Mouse (Mus musculus) stomach, embryonic 14.5 days (tissue): ENCODE measurements at regions not wholly inside any gene's neighbourhood (a gene's known extent, or its start where the extent isn't known, plus 50 kb on each side); places are given as distances from the start of the nearest gene placed in this dataset.

Experiments
- ATAC-seq: fragments of 200-750 bp; cut with Nextera tagmentation; 2 replicates; pipeline ENCODE4 v1.8.0; 2017; ENCODE audit warnings: low read depth, moderate TSS enrichment; ENCODE audit not compliant: insufficient number of reproducible peaks, insufficient read depth, low FRiP score
- H3K27ac ChIP-seq: fragments of 300-500 bp; sonication (generic); 2 replicates; pipeline ENCODE4 v1.5.1; 2014; ENCODE audit warnings: mild to moderate bottlenecking, low read length, moderate library complexity, mixed read lengths
- H3K27me3 ChIP-seq: fragments of 300-500 bp; sonication (generic); 2 replicates; pipeline ENCODE4 v1.6.1; 2014; ENCODE audit warnings: low read length, control low read depth, mixed read lengths; ENCODE audit not compliant: control insufficient read depth, insufficient read depth
- H3K36me3 ChIP-seq: fragments of 300-500 bp; sonication (generic); 2 replicates; pipeline ENCODE4 v1.6.1; 2014; ENCODE audit warnings: mild to moderate bottlenecking, control low read depth, low read length, moderate library complexity, mixed read lengths; ENCODE audit not compliant: control insufficient read depth, insufficient read depth
- H3K4me1 ChIP-seq: fragments of 300-500 bp; sonication (generic); 2 replicates; pipeline ENCODE4 v1.6.1; 2014; ENCODE audit warnings: low read length, control low read depth, mixed read lengths; ENCODE audit not compliant: control insufficient read depth, insufficient read depth
- H3K4me2 ChIP-seq: fragments of 300-500 bp; sonication (generic); replicated peaks from 2 replicates; pipeline ENCODE4 v1.6.1; 2014; ENCODE audit warnings: low read depth, low read length, control low read depth
- H3K4me3 ChIP-seq: fragments of 300-500 bp; sonication (generic); 2 replicates; pipeline ENCODE4 v1.5.1; 2014; ENCODE audit warnings: low read depth, low read length, control low read depth
- H3K9ac ChIP-seq: fragments of 300-500 bp; sonication (generic); replicated peaks from 2 replicates; pipeline ENCODE4 v1.6.1; 2014; ENCODE audit warnings: low read depth, mild to moderate bottlenecking, control low read depth, low read length, moderate library complexity, mixed read lengths
- H3K9me3 ChIP-seq: fragments of 300-500 bp; sonication (generic); 2 replicates; pipeline ENCODE4 v1.6.1; 2016; ENCODE audit warnings: low read depth, low read length, control low read depth; ENCODE audit not compliant: control insufficient read depth
- WGBS: fragments of 180-500 bp; shearing (Covaris S2); extraction: QIAGEN DNeasy Blood & Tissue Kit; methylation state at CpG from one replicate; pipeline ENCODE4 v1.1.7; 2014; 5-methylcytosine and 5-hydroxymethylcytosine counted together

DNA sequence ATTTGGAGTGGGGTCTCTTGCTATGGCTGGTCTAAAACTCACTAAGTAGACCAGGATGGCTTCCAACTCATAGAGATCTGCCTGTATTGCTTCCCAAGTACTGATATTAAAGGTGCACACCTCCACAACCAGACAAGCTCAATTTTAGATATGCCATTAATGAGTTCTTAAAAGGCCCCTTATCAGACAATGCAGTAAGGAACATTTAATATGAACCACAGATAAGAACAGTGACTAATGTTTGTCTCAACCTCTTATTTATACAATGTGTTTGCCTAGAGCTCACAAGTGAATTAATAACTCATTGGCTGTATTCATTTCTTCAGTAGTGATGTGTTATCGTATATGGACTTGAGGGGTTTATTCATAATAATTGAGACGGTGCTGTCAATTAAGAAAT is 234.7 kb downstream of the Gm11361 start:
- Histone ChIP-seq H3K36me3 (no peaks in the 10 kb centered on the region), H3K9ac (no peak overlapping the region), H3K27ac (no peak overlapping the region), H3K4me3 (no peak overlapping the region), H3K4me1 (no peaks in the 10 kb centered on the region), H3K9me3 (no peaks in the 10 kb centered on the region), H3K4me2 (no peak overlapping the region), H3K27me3 (no peaks in the 10 kb centered on the region)
- WGBS, result 65% methylated on average over 2 of the region's 2 CpGs
- peak; percentile 72 for ATAC-seq

DNA sequence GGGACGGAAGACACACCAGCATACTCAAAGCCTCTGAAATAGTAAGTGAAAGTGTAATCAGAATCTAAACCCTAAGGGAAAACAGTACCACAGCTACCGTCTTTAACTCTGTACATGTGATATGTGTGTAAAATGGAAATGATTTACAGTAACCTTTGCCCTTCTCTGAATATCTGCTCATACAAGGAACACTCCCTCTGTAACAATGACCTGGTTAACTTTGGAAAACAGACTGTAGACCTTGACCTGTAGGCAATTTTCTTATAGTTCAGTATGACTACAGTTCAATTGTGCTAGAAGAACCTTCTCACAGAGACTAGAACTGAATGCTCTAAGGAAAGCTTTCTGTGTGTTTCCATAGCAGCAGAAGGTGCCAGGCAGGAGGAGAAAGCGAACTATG is 226.4 kb downstream of the Gm11361 start:
- WGBS, result 69% methylated on average over 3 of the region's 3 CpGs
- no peaks in the 10 kb centered on the region for H3K9me3 ChIP-seq
- H3K27ac ChIP-seq, result no peak overlapping the region
- no peak overlapping the region for H3K9ac ChIP-seq
- no peaks in the 10 kb centered on the region for H3K36me3 ChIP-seq
- H3K27me3 ChIP-seq, result no peaks in the 10 kb centered on the region
- no peak overlapping the region for H3K4me2 ChIP-seq
- H3K4me3 ChIP-seq, result no peak overlapping the region
- ATAC-seq, result no peak
- H3K4me1 ChIP-seq, result 0 out of 2 replicates have a peak, but pooled peaks cover 6% of the 10 kb centered on the region

DNA sequence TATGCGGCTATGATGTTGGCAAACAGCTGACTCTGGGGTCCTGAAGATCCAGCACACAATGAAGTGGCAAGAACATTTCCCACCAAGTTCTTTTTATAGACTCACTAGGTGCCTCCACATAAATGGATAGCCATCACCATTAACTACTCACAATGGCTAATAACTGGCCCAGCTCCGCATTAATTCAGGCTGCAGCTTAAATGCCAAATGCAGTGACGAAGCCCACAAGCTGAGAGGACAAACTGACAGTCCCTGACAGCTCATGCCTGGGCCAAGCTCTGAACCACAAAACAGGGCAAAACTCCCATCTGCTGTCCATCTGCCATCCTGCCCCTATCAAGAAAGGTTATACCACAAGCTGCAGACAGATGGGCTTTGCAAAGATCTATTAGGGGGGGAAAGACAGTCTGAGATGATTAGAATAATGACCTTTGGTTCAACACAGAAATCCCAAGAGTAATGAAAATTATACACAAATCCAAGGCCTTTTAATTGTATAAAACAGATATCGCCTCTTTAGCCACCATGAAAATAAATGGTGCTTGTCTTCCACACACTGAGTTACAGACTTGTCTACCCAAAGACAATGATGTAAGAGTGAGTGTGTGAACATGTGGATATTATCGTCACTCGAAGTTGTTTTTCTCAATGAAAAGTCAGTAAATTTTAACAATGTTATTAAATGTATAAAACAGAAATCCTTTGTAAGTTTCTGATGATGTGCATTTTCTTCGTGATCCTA is 224.1 kb downstream of the Gm11361 start:
- no peak overlapping the region; the same call in 1 of the 2 replicates for H3K27ac ChIP-seq

DNA sequence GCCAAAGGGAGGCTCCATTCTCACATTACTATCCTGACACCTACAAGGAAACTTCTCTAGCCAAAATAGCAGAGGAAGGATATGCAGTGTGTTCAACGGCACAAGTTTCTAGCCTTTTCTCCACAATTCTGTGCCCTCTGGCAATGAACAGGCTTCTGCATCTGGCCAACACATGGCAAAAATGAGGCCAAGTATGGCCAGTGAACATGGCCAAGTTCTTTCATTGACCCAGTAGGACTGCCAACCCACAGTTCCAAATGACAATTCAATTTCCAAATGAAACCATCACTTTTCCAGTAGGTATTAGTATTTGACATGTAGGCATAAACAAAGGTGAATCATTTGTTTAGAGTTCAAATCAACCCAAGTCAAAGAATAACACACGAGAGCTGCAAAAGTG is 208.8 kb downstream of the Gm11361 start:
- no peak overlapping the region for H3K4me3 ChIP-seq
- H3K27ac ChIP-seq, result no peak overlapping the region
- no peaks in the 10 kb centered on the region for H3K9me3 ChIP-seq
- H3K27me3 ChIP-seq, result no peaks in the 10 kb centered on the region
- H3K4me1 ChIP-seq, result no peaks in the 10 kb centered on the region
- H3K4me2 ChIP-seq, result no peak overlapping the region
- no peak overlapping the region for H3K9ac ChIP-seq
- 74% methylated on average over 2 of the region's 2 CpGs for WGBS
- no peaks in the 10 kb centered on the region for H3K36me3 ChIP-seq
- no peak for ATAC-seq

More for the DNA sequence above, 224.1 kb downstream of the Gm11361 start:
- ATAC-seq, result no peak; the same call in 1 of the 2 replicates
- Histone ChIP-seq H3K27me3 (no peaks in the 10 kb centered on the region), H3K4me3 (no peak overlapping the region), H3K4me1 (0 out of 2 replicates have a peak, but pooled peaks cover 6% of the 10 kb centered on the region), H3K9ac (no peak overlapping the region), H3K4me2 (no peak overlapping the region), H3K36me3 (no peaks in the 10 kb centered on the region), H3K9me3 (no peaks in the 10 kb centered on the region)
- 67% methylated on average over 7 of the region's 7 CpGs for WGBS

DNA sequence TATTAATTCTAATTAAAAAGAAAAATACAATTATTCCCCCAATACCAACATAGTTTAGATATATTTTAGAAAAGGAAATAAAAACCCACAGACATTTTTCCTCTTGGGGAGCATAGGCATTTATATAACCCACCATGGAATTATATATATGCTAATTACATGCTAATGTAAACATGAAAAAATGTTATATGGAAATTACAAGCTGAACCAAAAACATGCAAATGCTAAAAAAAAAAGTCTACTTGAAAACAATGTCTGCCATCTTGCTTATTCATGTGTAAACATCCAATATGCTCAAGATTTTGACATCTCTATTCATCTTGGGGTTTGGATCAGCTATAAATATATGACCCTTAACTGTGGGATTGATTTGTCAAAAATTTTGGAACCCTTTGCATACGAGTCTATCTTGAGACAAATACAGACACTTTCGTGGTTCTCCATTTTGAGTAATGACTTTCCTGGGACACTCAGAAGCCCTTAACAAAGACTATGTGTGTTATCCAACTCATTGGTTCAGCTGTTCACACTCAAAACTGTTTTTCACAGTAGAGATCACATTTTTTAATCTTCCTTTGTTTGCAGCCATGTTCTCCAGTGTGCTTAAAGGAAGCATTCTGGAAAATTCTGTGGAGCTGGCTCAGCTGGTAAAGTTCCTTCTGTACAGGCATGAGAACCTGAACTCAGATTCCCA is 208.0 kb downstream of the Gm11361 start:
- Histone ChIP-seq H3K9me3 (no peaks in the 10 kb centered on the region), H3K27me3 (no peaks in the 10 kb centered on the region), H3K4me1 (no peaks in the 10 kb centered on the region), H3K27ac (no peak overlapping the region), H3K4me3 (no peak overlapping the region), H3K4me2 (no peak overlapping the region), H3K36me3 (no peaks in the 10 kb centered on the region), H3K9ac (no peak overlapping the region)
- no peak for ATAC-seq
- 75% methylated on average over 2 of the region's 2 CpGs for WGBS

DNA sequence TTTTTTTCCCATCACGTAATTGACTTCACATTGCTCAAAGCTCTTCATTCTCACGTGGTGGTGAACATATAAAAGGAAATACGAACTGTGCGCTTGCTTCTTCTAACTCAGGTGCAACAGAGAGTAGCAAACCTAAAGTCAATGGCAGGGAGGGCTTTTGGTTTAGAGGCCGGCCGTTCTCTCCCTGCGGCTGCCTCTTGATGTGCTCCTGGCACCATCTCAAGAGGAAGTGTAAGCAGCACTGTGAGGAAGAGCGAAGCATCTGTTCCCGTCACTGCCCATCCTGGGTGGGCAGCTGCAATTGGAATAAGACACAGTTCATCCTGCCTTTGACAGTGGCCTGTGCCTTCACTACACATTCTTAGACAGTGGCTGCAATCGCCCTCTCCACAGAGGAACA is 204.0 kb downstream of the Gm11361 start:
- 92% methylated on average over 10 of the region's 10 CpGs for WGBS
- no peak for ATAC-seq

DNA sequence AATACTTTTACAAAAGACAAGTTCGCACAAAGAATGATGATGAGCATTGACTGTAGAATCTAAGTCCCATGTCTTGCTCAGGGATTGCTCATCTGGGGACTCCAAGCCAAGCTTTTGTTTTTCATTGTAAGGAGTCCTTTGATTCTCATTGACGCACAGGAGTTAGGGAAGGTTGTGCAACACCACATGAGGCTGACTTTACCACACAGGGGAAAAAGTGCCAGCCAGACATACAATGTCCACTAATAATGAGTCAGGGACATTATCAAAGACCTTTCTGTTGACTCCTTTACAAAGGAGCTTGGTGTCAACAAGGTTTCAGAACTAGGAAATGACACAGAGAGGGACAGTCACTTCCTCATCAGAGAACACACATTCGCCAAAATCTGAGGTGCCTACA is 200.1 kb downstream of the Gm11361 start:
- no peak for ATAC-seq
- Histone ChIP-seq H3K4me2 (no peak overlapping the region), H3K4me1 (no peaks in the 10 kb centered on the region), H3K9ac (no peak overlapping the region), H3K27ac (no peak overlapping the region), H3K9me3 (no peaks in the 10 kb centered on the region), H3K27me3 (no peaks in the 10 kb centered on the region), H3K4me3 (no peak overlapping the region), H3K36me3 (no peaks in the 10 kb centered on the region)
- WGBS, result 90% methylated on average over 3 of the region's 3 CpGs

More for the DNA sequence above, 204.0 kb downstream of the Gm11361 start:
- H3K4me3 ChIP-seq, result no peak overlapping the region
- no peak overlapping the region for H3K4me2 ChIP-seq
- no peaks in the 10 kb centered on the region for H3K27me3 ChIP-seq
- no peaks in the 10 kb centered on the region for H3K9me3 ChIP-seq
- H3K4me1 ChIP-seq, result no peaks in the 10 kb centered on the region
- no peaks in the 10 kb centered on the region for H3K36me3 ChIP-seq
- H3K9ac ChIP-seq, result no peak overlapping the region
- no peak overlapping the region for H3K27ac ChIP-seq

DNA sequence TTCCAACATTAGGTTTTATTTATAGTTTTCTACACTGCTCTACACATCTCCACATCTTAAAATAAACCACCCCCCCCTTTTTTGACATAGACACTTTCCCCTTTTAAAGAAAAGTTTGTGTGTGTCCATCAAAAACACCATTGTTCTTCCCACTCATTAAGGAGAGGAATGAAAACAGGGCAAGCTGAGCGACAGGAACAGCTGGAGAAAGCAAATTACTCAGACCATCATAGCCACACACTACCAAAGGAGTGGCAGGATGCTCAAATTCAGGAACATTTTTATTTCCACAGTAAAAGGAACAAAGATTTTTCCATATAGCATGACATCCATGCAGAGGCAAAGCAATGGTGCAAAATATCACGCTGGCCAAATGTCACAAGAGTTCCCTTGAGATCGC is 198.6 kb downstream of the Gm11361 start:
- Histone ChIP-seq H3K9ac (no peak overlapping the region), H3K4me1 (no peaks in the 10 kb centered on the region), H3K27me3 (no peaks in the 10 kb centered on the region), H3K9me3 (no peaks in the 10 kb centered on the region), H3K4me3 (no peak overlapping the region), H3K36me3 (no peaks in the 10 kb centered on the region), H3K27ac (no peak overlapping the region), H3K4me2 (no peak overlapping the region)
- WGBS, result 90% methylated on average over 3 of the region's 3 CpGs
- no peak for ATAC-seq
